Mouse (Mus musculus) brain, embryonic 14.5 days (tissue): ENCODE measurements around the gene M1ap.

Experiments
- CTCF ChIP-seq: fragments of 200-500 bp; IDR thresholded peaks from 2 replicates; pipeline ENCODE4 v1.5.1; 2012; ENCODE audit warnings: inconsistent platforms, mild to moderate bottlenecking, moderate library complexity, borderline replicate concordance; ENCODE audit not compliant: insufficient read depth, insufficient read length; ENCODE audit errors: extremely low read depth
- POLR2A ChIP-seq: fragments of 200-500 bp; IDR thresholded peaks from 2 replicates; pipeline ENCODE4 v1.6.1; 2012; ENCODE audit warnings: mild to moderate bottlenecking, inconsistent platforms, borderline replicate concordance; ENCODE audit not compliant: poor library complexity, insufficient read depth, insufficient read length, severe bottlenecking; ENCODE audit errors: extremely low read depth

GRCm38 (mm10) chr6:83020836-83021593 is 74.3 kb downstream of the M1ap start:
- TF ChIP-seq CTCF (no peak), POLR2A (no peak)
